Mouse (Mus musculus) MEL-GATA-1-ER (cell line): ENCODE measurements around the gene Agap1.

Experiments used
- DNase-seq: peaks from one replicate; pipeline ENCODE4 v3.0.0-alpha.2; 2012; ENCODE audit warnings: low read depth; ENCODE audit errors: extremely low read depth

The Agap1 gene

DNA sequence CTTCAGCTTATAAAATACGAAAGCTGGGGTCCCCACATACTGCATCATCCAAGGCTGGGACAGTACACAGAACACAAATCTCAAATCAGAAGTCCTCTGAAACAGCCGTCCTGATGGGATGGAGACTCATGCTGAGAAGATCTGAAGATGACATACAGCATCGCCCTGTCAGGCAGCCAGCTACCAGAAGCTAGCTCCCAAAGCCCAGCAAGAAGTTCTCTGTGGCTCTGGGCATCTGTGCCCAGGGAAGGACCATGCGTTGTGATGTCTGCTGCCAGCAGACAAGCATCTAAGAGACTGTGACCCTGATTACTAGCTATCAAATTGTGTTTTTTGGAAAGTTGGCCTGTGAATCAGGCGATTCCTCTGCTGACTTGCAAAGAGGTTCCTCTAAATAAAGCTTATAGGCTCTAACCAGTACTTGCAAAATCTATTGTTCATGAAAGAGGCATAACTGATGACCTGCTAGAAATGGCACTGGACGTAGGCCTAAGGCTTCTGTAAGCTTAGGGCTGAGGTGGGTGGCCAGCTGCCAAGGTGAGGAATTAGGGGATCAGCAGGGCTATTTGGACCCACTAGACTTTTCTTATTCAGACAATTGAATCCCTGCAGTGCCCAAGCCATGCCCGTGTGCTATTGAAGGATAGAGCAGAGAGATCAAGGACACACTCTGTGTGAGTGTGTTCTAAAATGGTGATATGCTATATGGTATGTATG lies 121.7 kb downstream of the Agap1 start:
- DNase-seq: no peak

- DNase-seq: no peak
These were observed 122.4 kb downstream of the Agap1 start for GRCm38 (mm10) chr1:89576985-89577384.

- DNase-seq: no peak
These were observed 125.7 kb downstream of the Agap1 start for GRCm38 (mm10) chr1:89580031-89580998.

GRCm38 (mm10) chr1:89580999-89581765 lies 126.6 kb downstream of the Agap1 start:
- no peak for DNase-seq

GRCm38 (mm10) chr1:89581766-89582125 lies 127.1 kb downstream of the Agap1 start:
- no peak for DNase-seq

DNA sequence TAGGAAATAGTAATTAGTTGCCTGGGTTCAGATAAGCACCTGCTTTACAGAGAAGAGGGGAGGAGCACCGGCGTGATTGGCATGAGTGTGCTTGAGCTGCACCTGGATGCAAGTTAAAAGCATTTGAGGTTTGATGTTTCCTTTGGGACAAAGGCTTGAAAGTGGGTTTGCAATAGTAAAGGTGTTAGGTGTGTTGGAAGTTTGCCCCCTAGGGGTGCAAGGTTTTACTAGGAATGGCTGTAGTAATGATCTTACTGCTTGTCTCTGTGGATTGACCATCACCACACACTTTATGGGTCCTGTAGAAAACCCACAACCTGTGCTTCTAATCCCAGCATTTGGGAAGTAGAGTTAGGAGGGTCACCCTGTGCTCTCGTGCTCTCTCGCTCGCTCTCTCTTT lies 128.8 kb downstream of the Agap1 start:
- no peak for DNase-seq

- DNase-seq: no peak
These were observed 132.5 kb downstream of the Agap1 start for GRCm38 (mm10) chr1:89586991-89587683.

GRCm38 (mm10) chr1:89588154-89588553 lies 133.5 kb downstream of the Agap1 start:
- no peak for DNase-seq

GRCm38 (mm10) chr1:89590994-89591393 lies 136.4 kb downstream of the Agap1 start:
- DNase-seq: no peak

- no peak for DNase-seq
These were observed 138.6 kb downstream of the Agap1 start for GRCm38 (mm10) chr1:89593219-89593618.

DNA sequence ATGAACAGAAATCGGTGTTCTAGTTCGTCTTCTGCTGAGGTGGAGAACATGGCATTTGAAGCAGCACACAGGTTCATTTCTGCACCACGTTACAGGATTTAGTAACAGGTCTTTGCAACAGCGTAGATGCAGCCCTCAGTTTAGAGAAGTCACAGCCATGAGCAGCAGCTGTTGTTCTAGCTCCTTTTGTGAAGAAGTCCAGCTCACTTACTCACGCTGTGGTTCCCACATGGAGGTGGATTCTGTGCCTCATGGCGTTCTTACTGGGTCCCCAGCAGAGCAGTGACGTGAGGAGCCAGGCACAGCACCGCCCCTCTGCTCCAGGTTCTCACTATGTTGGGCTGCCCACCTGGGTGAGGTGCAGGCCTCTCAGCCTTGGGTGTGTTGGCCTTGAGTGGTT lies 140.4 kb downstream of the Agap1 start:
- no peak for DNase-seq

GRCm38 (mm10) chr1:89595421-89595820 lies 140.8 kb downstream of the Agap1 start:
- DNase-seq: no peak

GRCm38 (mm10) chr1:89596223-89596622 lies 141.6 kb downstream of the Agap1 start:
- DNase-seq: no peak

DNA sequence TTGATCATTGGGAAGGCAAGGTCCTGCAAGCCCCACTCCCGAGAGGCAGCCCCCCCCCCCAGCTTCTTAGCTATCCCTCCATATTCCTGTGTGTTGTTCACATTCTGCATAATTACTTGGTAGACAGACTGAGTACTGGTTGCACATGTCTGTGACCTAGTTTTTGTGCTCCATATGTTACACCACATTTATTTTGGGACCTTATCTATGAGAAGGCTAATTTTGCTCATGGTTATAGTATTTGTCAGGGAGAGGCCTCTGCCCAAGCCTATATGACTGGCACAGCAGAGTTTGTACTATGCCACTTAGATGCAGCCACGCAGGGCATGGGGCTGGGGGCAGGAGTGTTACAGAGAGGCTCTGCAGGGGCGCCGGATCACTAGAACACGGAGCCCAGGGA lies 144.3 kb downstream of the Agap1 start:
- DNase-seq: no peak

GRCm38 (mm10) chr1:89599983-89600741 lies 145.6 kb downstream of the Agap1 start:
- DNase-seq: no peak

- DNase-seq: no peak
These were observed 146.7 kb downstream of the Agap1 start for GRCm38 (mm10) chr1:89601349-89601748.

- DNase-seq: no peak
These were observed 148.3 kb downstream of the Agap1 start for GRCm38 (mm10) chr1:89602879-89603278.

DNA sequence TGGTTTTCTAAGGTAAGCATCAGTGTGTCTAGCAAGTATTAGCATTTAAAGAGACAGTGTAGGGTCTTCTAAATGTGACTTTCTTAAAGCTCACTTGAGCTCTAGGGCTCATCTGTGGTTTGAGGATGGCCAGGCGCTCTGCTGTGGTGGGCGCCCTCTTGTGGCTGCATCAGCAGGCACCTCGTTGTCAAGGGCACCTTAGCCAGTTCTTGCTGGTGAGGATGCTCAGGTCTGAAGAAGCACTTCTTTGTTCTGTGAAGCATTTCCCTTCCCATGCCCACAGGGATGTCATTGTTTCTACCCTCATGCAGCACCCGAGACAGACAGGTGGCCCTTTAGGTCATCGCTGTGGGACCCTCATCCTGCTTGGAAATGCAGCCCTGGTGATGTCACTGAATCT lies 152.0 kb downstream of the Agap1 start:
- no peak for DNase-seq

DNA sequence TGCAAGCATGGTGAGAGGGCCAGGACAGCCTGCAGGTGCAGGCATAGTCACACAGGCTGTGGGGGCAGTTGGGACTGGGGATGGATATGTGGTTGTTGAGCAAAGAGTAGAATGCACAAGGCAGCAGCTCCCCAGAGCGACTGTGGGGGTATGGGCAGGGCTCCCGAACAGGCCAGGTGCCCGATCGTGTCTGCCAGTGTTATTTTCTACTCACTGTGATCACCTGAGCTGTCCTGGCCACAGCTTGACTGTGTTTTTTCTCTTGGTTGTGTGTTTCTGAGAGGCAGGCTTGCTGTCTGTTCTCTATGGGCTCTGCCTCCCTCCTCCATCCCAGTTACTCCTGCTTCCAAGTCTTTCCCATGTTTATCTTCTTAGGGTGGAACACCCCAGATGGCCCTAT lies 154.2 kb downstream of the Agap1 start:
- DNase-seq: no peak

GRCm38 (mm10) chr1:89609964-89610363 lies 155.4 kb downstream of the Agap1 start:
- DNase-seq: no peak
